Mouse (Mus musculus) left cerebral cortex, adult 9 months (tissue): ENCODE measurements around the gene Olfr1387.
"Not testable (repeated sequence)": the region's sequence is repeated elsewhere in the genome, so short reads cannot be mapped to it uniquely, and the experiment has no call there.

Experiments
- DNase-seq, 2 experiments: peaks; one replicate each; pipeline ENCODE4 v3.0.0; 2022; ENCODE audit warnings: low spot score in 2 of 2

The Olfr1387 gene

GRCm38 (mm10) chr11:49455043-49455442, at the start of gene Olfr1387:
TSS of gene Olfr1387 (plus strand) at chr11:49455343.
- no peak for DNase-seq

GRCm38 (mm10) chr11:49406784-49407183, 48.4 kb upstream of the Olfr1387 start:
- no peak for DNase-seq

GRCm38 (mm10) chr11:49410540-49410939, 44.6 kb upstream of the Olfr1387 start:
- DNase-seq = peak in 1 of 2 experiments; percentile 45

- DNase-seq = no peak
Observed at GRCm38 (mm10) chr11:49422767-49423166, 32.4 kb upstream of the Olfr1387 start, which contains the start of gene Olfr1389. TSS of gene Olfr1389 (plus strand) at chr11:49423067.

GRCm38 (mm10) chr11:49425257-49425927, 29.8 kb upstream of the Olfr1387 start:
- no peak for DNase-seq

- DNase-seq = no peak
Observed at GRCm38 (mm10) chr11:49429641-49430040, 25.5 kb upstream of the Olfr1387 start.

GRCm38 (mm10) chr11:49436411-49436810, 18.7 kb upstream of the Olfr1387 start, which contains the start of gene Olfr1388:
TSS of gene Olfr1388 (plus strand) at chr11:49436624.
- no peak for DNase-seq

- not testable (repeated sequence) for DNase-seq
Observed at GRCm38 (mm10) chr11:49464746-49465145, 9.6 kb downstream of the Olfr1387 start, which contains the start of gene Olfr1386. TSS of gene Olfr1386 (plus strand) at chr11:49465046.

- no peak for DNase-seq
Observed at GRCm38 (mm10) chr11:49485973-49486372, 30.8 kb downstream of the Olfr1387 start.

- DNase-seq = not testable (repeated sequence)
Observed at GRCm38 (mm10) chr11:49488770-49489169, 33.6 kb downstream of the Olfr1387 start, which contains the start of gene Olfr1385. TSS of gene Olfr1385 (plus strand) at chr11:49489070.
